Mouse (Mus musculus) layer of hippocampus, postnatal 25 days (tissue): ENCODE measurements around the gene Plxna1. TPM values are rescaled to one million over a fixed set of nuclear protein-coding genes. Genes with fewer than 3 reads are reported as not detected.

Experiments used
- DNase-seq, 2 experiments: peaks; one replicate each; pipeline ENCODE4 v3.0.0; 2022; ENCODE audit warnings: mixed read lengths in 2 of 2, low spot score in 1 of 2; ENCODE audit errors: extremely low spot score in 1 of 2
- total RNA-seq, 2 experiments: library from RNA; stranded (reverse); gene quantifications; 2 replicates each; pipeline ENCODE4 v1.2.3; 2021

Gene Plxna1
- total RNA-seq, 2 experiments from 2014 or later: 120 to 129 TPM

DNA sequence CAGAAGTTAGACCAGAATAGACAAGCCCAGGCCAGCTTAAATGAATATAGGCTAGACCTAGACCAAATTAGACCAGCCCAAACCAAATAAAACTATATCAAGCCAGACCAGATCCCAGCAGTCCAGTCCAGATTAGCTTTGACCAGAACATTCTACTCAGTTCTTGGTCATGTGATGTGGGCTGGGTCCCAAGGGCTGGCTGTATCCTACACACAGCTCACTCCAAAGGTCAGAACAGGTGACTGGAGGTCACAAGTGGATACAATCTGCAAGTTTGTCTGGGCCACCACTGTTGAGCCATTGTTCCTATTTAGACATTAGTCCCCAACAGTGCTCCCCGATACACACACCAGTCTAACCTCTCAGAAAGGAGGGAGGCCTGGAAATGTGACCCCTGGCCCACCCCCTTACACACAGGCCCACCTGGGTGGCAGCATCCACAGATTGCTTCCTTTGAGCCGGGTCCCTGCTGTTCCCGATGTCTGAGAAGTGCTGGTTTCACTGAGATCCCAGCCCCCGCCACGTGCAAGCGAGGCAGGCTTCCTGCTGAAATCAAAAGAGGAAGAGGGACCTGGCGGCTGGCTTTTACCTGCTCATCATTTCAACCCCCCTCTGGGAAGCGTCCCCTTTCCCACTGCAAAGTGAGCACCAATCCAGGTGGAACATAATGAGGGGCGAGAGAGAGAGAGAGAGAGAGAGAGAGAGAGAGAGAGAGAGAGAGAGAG, 76.7 kb downstream of the Plxna1 start:
- DNase-seq: no peak

DNA sequence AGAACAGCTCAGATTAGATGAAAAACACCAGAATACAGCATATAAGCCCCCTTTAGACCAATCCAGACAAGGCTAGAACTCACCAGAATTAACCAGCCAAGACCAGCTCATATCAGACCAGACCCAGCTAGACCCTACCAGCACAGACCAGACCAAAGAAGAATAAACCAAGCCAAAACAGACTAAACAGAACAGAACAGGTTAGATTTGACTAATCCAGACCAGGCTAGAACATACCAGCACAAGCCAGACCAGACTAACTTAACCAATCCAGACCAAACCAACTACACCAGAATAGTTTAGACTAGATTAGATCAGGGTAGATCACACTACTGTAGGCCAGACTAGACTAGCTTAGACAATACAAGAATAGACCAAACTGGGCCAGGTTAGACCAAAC, 77.3 kb downstream of the Plxna1 start:
- no peak for DNase-seq

DNA sequence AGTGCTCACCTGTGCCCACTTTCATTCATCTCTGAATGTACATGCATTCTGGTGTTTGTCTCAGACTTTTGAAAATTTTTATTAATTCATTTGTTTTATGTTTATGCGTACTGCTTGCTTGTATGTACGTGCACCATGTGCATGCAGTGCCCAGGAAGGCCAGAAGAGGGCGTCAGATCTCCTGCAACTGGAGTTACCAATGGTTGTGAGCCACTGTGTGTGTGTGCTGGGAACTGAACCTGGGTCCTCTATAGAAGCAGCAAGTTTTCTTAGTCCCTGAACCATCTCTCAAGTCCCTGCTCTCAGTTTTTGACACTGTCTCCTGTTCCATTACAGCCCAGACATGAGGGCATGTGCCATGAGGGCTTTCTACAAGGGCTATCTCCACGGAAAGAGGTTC, 79.3 kb downstream of the Plxna1 start:
- DNase-seq: no peak

DNA sequence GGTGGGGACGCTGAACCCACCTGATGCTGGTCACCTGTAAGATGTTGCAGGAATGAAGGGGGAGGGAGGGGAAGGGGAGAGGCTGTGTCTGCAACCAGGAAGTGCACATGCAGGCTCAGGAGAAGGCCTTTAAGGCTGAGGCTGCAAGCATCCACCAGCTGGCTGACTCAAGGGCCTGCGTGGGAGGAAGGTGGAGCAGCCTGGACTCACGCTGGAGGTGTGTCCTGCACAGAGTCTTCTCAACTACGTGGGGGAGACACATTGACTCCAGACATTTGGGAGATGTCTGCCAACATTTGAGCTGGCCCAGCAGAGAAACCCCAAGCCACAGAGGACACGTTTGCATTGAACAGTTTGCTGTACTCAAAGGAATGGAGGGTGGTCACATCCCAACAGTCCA, 79.8 kb downstream of the Plxna1 start:
- DNase-seq: no peak

DNA sequence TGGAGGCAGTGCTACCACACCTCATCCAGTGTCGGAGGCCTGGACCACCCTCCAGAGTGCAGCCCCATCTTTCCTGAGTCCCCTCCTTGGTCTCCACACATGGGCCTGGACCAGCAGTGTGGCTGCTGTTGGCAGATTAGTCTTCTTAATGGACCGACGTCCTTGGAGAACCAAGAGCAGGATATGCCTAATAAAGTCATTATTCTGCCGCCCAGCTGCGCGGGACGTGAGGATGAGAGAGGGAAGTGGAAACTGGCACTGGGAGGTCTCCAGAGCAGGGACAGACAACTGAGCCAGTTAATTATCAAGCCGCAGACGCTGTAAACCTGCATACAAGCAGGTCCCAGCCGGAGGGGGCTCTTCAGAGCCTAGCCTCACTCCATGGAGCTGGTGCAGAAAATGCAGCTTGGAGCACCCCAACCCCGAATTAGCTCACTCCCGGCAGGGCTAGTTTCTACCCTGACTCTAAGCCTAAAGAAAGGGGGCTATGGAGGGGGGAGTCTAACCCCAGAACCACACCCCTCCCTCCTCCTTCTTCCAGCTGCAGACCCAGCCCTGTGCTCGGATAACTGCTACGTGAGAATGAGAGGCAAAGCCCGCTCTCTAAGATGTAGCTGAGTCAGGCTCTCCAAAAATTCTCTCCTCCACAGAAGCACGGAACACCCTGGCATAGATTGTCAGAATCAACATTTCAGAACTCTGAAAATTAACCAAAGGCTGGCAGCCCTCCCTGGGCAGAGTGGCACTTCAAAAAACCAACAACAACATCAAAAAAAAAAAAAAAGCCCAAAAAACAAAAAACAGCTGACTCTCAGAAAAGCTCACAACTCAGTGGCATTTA, 80.7 kb downstream of the Plxna1 start:
- DNase-seq: no peak

DNA sequence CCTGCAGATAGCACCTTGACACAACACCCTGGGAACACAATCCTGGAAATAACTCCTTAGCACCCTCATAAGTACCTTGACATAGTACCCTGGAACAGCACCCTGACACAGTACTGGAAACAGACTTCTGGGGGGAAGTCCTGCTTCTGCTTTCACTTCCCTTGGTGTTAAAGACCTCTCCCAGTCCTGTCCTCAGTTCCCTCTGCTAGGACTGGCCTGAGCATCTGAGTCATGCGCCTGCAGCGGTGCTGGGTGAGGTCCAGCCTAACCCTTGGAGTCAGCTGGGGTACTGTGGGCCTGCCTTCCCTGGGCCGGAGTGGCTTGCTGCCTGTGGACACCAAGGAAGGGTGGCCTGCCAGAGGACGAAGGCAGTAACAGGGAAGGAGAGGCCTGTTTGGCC, 81.9 kb downstream of the Plxna1 start:
- no peak for DNase-seq

DNA sequence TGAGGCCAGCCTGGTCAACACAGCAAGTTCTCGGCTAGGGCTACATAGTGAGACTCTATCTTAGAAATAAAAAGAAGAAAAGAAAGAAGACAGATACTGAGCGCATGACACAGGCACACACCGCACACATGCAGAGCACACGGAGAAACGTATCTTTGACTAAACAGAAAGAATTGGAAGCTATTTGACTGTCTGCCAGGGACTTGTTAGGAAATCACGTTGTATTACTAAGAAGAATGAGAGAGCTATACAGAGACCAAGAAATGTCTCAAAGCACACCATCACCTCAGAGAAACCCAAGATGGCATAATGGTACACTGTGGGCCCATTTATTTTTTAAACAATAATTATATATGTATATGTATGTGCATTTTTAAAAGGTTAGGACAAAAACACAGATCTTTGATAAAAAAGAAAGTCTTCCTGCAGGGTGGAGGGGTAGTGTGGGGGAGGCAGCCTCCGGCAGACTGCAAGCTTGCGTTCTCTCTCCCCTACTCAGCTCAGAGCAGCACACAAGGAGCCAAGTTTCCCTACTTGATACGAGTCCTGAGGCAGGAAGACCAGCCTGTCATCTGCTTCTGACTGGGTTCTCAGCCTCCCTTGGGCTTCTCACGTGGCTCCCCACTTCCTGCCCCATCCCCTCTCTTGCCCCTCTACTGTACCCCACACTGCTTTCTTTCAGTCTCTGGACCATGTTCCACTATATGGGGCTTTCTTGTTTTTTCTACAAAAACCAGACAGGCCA, 90.5 kb downstream of the Plxna1 start:
- no peak for DNase-seq

DNA sequence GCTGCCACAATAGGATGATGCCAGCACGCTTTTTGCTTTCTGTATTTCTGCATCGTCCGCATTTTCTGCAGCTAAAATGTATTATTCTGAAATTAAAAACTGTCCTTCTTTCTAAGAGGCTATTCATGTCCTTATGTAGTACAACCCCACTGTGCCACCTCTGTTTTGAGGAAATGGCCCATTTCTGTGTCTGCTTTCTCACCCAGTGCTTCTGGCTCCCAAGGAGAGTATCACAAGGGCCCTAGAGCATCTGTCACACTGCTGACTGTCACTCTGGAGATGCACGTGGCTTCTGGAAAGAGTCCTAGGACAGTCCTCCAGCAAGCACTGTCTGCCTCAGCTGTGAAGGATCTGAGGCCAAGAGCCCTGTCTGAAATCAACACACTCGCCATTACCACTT, 95.2 kb downstream of the Plxna1 start:
- DNase-seq: no peak

Other genes with a start within 250 kb of the Plxna1 start
- 10 to 100 TPM; 62.4 to 74.8 TPM for gene Chchd6, start 233.0 kb upstream of the Plxna1 start, total RNA-seq